Mouse (Mus musculus) T-helper 2 cell (primary cell): ENCODE results near the gene Strn4.

Experiments used
- in situ Hi-C: fragments of 300-600 bp; cut with MboI, MseI; formaldehyde crosslinking; loops from one replicate; pipeline ENCODE4 v1.15.1; 2025; ENCODE audit warnings: high pct_unique_total_duplicates

The Strn4 gene

DNA sequence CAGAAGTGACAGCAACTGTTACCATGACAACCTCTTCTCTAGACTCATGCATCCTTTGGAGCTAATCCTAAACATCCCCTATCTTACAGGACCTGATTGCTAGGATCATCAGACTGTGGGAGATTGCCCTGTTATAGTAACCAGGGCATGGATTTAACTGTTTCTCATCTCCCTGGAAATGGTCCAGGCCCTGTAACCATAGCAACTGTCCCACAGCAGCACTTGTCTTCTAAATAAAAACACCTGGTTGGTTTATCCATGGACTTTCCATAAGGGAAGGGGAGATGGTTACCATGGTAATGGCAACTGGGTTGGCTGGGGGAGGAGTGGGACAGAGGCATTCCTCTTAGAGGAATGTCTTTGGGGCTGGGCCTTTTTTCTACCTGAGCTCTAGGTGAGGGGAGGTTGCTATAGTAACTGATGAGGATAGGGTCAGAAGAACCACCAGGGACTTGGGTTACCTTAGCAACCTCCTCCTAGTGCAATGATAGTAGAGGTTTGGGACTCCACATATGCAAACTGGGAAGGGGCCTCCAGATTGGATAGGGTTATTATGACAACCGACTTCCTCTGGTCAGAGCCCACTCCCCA, at the start of gene Strn4:
Strn4 (plus strand) TSS at position 539 of the 591 bp plus-strand sequence.
- in situ Hi-C loops, result no loop called here

DNA sequence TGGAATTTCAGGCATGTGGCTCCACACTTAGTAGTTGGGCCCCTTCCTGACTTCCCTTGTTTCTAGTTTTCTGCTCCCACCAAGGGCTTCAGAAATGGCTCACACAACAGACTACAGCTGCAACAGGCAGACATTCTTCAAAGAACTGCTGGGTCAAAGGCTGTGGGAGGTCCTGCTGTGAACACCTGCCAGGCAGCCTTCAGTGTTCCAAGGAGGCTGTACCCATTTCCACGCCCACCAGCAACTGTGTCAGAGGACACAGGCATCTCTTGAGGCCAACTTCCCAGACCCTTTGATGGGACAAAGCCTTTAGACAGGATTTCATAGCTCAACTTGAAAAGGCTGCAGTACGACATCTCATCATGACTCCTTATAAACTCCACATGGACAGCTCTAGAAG, 49.2 kb upstream of the Strn4 start:
- in situ Hi-C loops, result no loop called here

DNA sequence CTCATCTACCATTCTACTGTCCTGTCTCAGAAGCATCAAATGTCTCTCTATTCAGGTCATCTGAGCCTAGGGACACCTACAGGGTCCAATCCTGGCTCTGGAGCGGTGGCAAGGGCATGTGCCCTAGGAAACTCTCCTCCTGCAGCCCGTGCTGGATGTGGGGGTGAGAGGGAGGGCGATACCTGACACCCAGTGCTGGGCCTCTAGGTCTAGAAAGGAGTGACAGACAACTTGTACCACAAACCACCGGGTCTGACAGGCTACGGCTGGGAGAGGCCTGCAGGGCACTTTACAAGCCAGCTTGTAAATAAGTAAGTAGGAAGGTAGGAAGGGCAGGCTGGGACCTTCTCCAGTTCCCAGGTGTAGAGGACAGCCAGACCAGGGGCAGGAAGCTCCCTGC, 39.8 kb upstream of the Strn4 start:
- in situ Hi-C loops, result no loop called here

- in situ Hi-C loops, result loop anchor here (5.0 kb wide), 1 partner anchor 38 kb away; no protein-coding TSS in a partner anchor
Measured at GRCm38 (mm10) chr7:16780076-16780475, 35.6 kb upstream of the Strn4 start.

DNA sequence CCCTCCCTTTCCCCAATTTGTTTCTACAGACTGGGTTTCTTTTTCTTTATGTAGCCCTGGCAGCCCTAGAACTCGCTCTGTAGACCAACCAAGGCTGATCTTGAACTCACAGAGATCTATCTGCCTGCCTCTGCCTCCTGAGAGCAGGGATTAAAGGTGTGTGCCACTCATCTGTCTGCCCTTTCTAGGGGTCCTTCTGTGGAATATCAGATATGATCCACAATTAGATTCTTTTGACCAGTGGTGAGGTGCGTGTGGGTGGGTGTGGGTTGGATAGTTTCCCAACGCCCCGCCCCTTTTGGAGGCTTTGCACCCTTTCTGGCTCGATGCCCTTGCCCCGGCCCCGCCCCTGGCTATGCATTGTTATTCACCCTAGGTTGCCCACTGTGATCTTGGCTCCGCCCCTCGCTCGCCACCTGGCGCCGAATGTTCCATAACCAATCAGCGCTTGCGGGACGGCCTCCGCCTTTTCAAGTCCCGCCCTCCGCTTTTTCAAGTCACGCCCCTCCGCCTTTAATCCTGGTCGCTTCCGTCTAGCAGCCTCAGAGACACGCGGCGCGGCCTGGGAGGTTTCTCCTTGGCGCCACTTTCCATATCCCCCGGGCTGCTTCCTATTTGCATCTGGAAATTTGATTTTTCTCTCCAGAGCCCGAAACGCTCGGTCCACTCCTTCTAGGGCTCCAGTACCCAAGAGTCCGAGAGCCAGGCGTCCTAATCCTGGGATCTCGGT, 34.7 kb upstream of the Strn4 start, which contains the start of gene Slc1a5:
Slc1a5 (plus strand) TSS at position 516 of the 730 bp plus-strand sequence.
- in situ Hi-C loops, result loop anchor here (5.0 kb wide), 1 partner anchor 39 kb away; no protein-coding TSS in a partner anchor

DNA sequence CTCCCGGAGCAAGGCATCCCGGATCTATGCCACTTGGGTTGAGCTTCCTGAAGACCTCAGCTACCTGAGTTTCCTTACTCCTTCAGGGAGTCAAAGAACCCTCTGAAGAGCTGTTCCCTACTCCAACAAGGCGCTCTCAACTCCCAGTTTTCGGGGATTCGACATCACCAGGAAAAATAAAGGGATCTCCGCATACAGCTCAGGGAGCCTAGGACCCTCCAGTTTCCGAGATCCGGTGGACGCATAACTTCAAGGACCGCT, 34.2 kb upstream of the Strn4 start:
- in situ Hi-C loops, result loop anchor here (5.0 kb wide), 1 partner anchor 39 kb away; no protein-coding TSS in a partner anchor

- in situ Hi-C loops, result loop anchor here (5.0 kb wide), 1 partner anchor 40 kb away; no protein-coding TSS in a partner anchor
Measured at GRCm38 (mm10) chr7:16781816-16782554, 33.7 kb upstream of the Strn4 start.

DNA sequence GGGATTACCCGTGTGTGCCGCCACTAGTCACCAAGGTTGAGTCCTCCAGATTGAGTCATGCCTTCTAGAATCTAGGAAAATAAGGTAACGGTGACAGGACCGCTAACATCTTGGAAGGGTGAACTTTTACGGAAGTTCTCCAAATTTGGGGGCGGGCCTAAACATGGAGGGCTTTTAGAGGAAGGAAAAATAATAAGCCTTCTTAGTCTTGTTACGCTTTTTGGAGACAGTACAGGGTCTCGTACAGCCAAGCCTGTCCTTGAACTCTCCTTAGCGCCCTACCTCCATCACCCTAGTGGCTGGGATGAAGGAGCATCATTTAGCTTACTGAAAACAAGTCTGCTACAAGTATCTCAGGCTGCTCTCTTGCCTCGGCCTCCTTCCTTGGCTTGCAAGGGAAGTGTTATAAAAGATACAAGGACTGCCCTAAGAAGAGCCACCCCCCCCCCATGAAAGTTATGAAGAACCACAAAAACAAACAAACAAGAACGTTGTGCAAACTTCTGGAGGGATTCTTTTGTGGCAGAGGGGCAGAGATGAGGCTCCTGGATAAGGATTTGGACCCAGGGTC, 33.0 kb upstream of the Strn4 start:
- in situ Hi-C loops, result loop anchor here (5.0 kb wide), 1 partner anchor 40 kb away; no protein-coding TSS in a partner anchor

DNA sequence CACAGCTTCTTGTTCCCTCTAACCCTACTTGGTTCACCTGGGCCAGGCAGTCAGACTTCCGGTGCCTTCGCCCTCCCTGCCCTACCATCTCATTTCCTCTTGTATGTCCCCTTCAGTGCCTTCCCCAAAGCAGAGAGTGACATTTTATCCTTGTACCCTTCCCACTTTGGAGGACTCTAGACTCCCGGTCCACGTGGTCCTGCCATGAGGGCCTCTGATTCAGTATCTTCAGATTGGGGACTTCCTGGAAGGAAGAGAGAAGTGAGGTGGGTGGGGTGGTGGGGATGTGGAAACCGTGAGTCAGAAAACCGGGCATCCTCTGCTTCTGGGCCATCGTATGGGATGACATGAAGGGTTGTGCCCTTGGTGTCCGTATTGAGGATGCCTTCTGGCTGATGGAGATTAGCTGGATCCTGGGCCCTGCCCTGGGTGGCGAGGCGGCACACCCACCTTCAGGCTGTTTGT, 32.4 kb upstream of the Strn4 start:
- in situ Hi-C loops, result loop anchor here (5.0 kb wide), 1 partner anchor 41 kb away; no protein-coding TSS in a partner anchor

- in situ Hi-C loops, result loop anchor here (5.0 kb wide), 1 partner anchor 42 kb away; no protein-coding TSS in a partner anchor
Measured at GRCm38 (mm10) chr7:16783758-16784415, 31.8 kb upstream of the Strn4 start.

- in situ Hi-C loops, result loop anchor here (5.0 kb wide), 1 partner anchor 42 kb away; no protein-coding TSS in a partner anchor
Measured at GRCm38 (mm10) chr7:16784498-16784976, 31.2 kb upstream of the Strn4 start.

DNA sequence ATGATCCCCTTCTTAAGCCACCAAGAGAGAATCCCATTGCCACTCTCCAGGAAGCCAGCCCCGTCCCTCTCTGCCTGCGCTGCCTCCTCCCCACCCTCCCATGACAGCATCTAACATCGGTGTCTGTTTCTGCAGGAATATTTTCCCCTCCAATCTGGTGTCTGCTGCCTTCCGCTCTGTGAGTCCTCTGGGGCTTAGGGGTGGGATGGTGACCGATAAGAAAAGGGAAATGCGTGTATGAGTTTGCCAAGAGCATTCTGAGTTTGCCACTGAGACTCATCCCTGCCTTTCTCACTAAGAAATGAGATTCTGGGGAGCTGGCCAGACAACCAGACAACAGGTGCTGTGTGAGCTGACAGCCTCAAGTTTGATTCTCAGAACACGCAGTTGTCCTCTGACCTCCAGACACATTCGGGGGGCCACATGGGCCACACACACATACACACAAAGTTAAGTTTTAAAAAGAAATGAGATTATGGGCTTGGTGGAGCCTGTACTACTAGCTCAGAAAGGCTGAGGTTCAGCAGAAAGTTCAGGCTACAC, 30.1 kb upstream of the Strn4 start:
- in situ Hi-C loops, result no loop called here

DNA sequence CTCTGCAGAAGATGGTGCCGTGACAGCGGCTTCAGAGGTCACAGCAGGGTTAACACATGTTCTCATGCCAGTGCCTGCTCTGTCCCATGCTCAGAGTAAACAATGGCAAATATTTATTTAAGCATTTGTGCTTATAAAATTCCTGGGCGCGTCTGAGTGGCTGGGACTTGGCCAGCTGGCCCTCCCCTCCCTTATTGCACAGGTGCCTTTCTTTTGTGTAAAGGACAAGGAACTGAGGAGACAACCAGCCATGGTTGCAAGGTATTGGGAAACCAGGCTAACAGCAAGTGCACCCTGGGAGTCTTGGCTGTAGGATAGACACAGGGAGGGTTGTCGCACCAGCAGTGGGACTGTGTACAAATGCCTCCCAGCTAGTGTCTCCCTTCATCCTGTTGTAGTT, 23.4 kb upstream of the Strn4 start:
- in situ Hi-C loops, result no loop called here

- in situ Hi-C loops, result no loop called here
Measured at GRCm38 (mm10) chr7:16793010-16793725, 22.5 kb upstream of the Strn4 start.

GRCm38 (mm10) chr7:16794886-16795285, 20.8 kb upstream of the Strn4 start:
- in situ Hi-C loops, result no loop called here

GRCm38 (mm10) chr7:16804409-16805028, 11.2 kb upstream of the Strn4 start:
- in situ Hi-C loops, result no loop called here

GRCm38 (mm10) chr7:16807936-16808335, 7.8 kb upstream of the Strn4 start:
- in situ Hi-C loops, result no loop called here

DNA sequence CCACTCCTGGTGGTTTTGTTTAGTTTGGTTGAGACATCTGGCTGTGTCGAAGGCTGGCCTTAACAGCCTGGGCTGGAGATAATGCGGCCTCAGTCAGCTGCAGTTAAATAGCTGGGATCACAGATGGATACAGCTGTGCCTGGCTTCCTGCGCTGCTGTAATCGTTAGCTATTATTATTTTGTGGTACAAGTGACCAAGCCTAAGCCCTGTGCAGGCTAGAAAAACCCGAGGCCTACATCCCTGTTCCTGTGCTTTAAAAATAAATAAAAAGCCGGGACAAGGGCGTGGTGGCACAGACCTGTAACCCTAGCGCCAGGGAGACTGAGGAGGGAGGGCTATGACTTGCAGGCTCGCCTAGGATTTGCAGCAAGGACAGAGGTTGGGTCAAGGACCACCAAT, 7.0 kb upstream of the Strn4 start:
- in situ Hi-C loops, result no loop called here

DNA sequence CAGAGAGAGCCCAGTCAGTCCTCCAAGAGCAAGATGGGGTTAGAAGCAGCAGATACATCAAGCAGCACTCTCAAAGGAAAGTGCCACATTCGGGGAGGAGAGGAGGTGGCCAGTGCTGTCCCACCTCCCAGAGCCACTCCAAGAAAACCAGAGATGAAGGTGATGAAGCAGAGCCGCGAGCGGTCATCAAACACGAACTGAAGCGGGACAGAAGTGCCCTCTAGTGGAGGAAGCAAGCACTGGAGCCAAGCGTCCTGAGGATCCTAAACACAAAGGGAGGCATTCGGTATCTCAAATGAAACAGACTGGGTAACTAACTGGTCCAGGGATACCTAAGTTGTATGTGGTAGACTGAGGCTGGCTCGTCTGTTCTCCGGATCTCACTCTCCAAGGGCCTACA, 6.0 kb upstream of the Strn4 start:
- in situ Hi-C loops, result no loop called here
